Mouse (Mus musculus) forebrain, embryonic 11.5 days (tissue): ENCODE data around the gene Ahnak2. TPM values are rescaled to one million over a fixed set of nuclear protein-coding genes. Genes with fewer than 3 reads are reported as not detected.

Source experiments
- ATAC-seq: fragments of 200-750 bp; cut with Nextera tagmentation; replicated peaks from 2 replicates; pipeline ENCODE4 v1.8.0; 2017; ENCODE audit warnings: moderate TSS enrichment; ENCODE audit not compliant: low FRiP score
- DNase-seq: peaks from one replicate; pipeline ENCODE4 v3.0.0-alpha.2; 2017; ENCODE audit warnings: low spot score
- H3K27ac ChIP-seq: fragments of 300-500 bp; sonication (generic); 2 replicates; pipeline ENCODE4 v1.5.1; 2014; ENCODE audit warnings: low read depth, low read length
- H3K27me3 ChIP-seq: fragments of 300-500 bp; sonication (generic); 2 replicates; pipeline ENCODE4 v1.6.1; 2014; ENCODE audit warnings: mild to moderate bottlenecking, low read length, mixed read lengths; ENCODE audit not compliant: control insufficient read depth, insufficient read depth
- H3K36me3 ChIP-seq: fragments of 300-500 bp; sonication (generic); 2 replicates; pipeline ENCODE4 v1.6.1; 2014; ENCODE audit warnings: mild to moderate bottlenecking, low read length, moderate library complexity, mixed read lengths; ENCODE audit not compliant: control insufficient read depth, insufficient read depth
- H3K4me1 ChIP-seq: fragments of 300-500 bp; sonication (generic); replicated peaks from 2 replicates; pipeline ENCODE4 v1.6.1; 2014; ENCODE audit warnings: low read length, mixed read lengths; ENCODE audit not compliant: control insufficient read depth, insufficient read depth
- H3K4me2 ChIP-seq: fragments of 300-500 bp; sonication (generic); 2 replicates; pipeline ENCODE4 v1.6.1; 2014; ENCODE audit warnings: low read depth, mild to moderate bottlenecking, low read length, moderate library complexity, mixed read lengths; ENCODE audit not compliant: severe bottlenecking
- H3K4me3 ChIP-seq: fragments of 300-500 bp; sonication (generic); 2 replicates; pipeline ENCODE4 v1.5.1; 2014; ENCODE audit warnings: low read depth, low read length
- H3K9ac ChIP-seq: fragments of 300-500 bp; sonication (generic); 2 replicates; pipeline ENCODE4 v1.6.1; 2014; ENCODE audit warnings: low read length
- H3K9me3 ChIP-seq: fragments of 300-500 bp; sonication (generic); 2 replicates; pipeline ENCODE4 v1.6.1; 2016; ENCODE audit warnings: low read length, mixed read lengths; ENCODE audit not compliant: control insufficient read depth
- WGBS: fragments of 180-500 bp; shearing (Covaris S2); extraction: QIAGEN DNeasy Blood & Tissue Kit; methylation state at CpG from one replicate; pipeline ENCODE4 v1.1.7; 2014; 5-methylcytosine and 5-hydroxymethylcytosine counted together
- polyA plus RNA-seq: library from polyadenylated mRNA; unstranded; fragments of >200 nt; fragmentation: Nextera tagmentation; extraction: Ambion mirVana; gene quantifications from 2 replicates; pipeline ENCODE4 v1.2.1, GENCODE M21; 2014

Ahnak2 gene
- polyA plus RNA-seq, 1 experiment from 2014 or later: 0.08 TPM

DNA sequence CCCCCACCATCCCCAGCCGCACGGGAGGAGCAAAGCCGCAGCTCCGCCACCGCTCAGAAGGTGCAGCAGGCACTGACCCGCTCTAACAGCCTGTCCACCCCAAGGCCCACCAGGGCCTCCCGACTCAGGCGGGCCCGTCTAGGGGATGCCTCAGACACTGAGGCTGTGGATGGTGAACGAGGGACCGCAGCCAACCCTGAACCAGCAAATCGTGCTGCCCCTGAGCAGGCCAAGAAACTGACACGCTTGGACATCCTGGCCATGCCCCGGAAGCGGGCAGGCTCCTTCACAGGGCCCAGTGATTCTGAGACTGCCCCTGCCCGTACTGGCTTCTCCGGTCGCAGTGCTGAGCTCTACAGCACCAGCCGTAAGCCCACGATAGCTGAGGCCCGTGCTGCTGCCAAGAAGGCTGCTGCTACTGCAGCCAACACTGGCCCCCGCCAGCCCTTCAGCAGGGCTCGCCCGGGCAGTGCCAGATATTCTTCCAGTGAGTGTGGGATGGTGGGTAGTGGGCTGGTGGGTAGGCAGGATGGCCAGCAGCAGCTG, 63.4 kb downstream of the Ahnak2 start:
- H3K4me1 ChIP-seq: no peaks in the 10 kb centered on the region
- no peaks in the 10 kb centered on the region for H3K9me3 ChIP-seq
- H3K4me2 ChIP-seq: no peak overlapping the region
- peak; percentile 47 for DNase-seq
- no peaks in the 10 kb centered on the region for H3K27me3 ChIP-seq
- H3K9ac ChIP-seq: no peak overlapping the region
- 93% methylated on average over 24 of the region's 24 CpGs for WGBS
- no peak overlapping the region for H3K27ac ChIP-seq
- H3K36me3 ChIP-seq: no peaks in the 10 kb centered on the region
- no peak overlapping the region for H3K4me3 ChIP-seq
- ATAC-seq: no peak

DNA sequence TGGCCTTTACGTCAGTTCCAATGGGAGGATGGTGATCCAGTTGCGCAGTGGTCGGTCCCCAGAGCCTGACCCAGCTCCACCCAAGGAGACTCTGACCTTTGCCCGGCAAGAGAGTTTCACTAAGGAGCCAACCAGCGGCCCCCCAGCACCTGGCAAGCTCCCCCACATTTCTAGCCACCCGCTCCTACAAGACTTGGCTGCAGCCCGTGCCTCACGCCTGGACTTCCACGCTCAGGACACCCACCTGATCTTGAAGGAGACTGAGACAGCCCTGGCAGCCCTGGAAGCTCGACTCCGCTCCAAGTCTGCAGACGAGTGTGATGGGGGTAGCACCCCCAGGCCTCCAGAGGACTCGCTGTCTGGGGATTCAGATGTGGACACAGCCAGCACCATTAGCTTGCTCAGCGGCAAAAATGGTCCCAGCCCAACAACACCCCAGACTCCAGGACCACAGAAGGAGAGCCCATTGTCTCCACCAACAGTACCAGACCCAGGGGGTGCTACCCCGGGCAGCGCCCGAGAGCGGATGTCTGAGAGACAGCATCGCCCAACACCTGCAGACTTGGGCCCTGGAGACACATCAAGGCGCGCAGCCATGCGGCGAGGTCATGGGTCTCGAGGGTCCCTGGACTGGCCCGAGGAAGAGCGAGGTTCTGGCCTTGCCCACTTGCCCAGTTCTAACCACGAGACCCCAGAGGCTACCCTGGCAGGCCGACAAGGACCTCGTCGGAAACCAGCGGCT, 64.0 kb downstream of the Ahnak2 start:
- DNase-seq (peak; percentile 46), ATAC-seq (no peak)
- 91% methylated on average over 31 of the region's 31 CpGs for WGBS
- Histone ChIP-seq H3K4me3 (no peak overlapping the region), H3K9me3 (no peaks in the 10 kb centered on the region), H3K4me1 (no peaks in the 10 kb centered on the region), H3K9ac (no peak overlapping the region), H3K27ac (no peak overlapping the region), H3K27me3 (no peaks in the 10 kb centered on the region), H3K36me3 (no peaks in the 10 kb centered on the region), H3K4me2 (no peak overlapping the region)

DNA sequence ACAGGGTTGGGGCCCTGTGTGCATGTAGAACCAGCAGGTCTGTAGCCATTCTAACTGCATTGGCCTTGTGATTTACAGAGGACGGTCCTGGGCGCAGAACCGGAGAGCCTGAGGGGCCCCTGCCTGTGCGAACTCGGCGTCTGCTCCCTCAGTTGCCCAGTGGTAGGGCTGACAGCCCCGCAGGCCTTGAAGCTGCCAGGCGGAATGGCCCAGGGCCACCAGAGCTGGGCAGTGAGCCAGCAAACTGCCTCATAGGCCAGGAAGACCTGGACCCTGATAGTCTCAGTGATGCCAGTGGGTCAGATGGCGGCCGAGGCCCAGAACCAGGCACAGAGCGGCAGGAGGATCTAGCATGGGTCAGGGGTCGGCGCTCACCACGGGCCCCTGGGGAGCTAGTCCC, 64.7 kb downstream of the Ahnak2 start:
- H3K27me3 ChIP-seq: no peaks in the 10 kb centered on the region
- no peak overlapping the region for H3K9ac ChIP-seq
- no peak overlapping the region for H3K4me2 ChIP-seq
- no peak for ATAC-seq
- no peak overlapping the region for H3K27ac ChIP-seq
- 94% methylated on average over 14 of the region's 14 CpGs for WGBS
- no peaks in the 10 kb centered on the region for H3K36me3 ChIP-seq
- DNase-seq: no peak
- H3K4me1 ChIP-seq: no peaks in the 10 kb centered on the region
- H3K4me3 ChIP-seq: no peak overlapping the region
- H3K9me3 ChIP-seq: no peaks in the 10 kb centered on the region

DNA sequence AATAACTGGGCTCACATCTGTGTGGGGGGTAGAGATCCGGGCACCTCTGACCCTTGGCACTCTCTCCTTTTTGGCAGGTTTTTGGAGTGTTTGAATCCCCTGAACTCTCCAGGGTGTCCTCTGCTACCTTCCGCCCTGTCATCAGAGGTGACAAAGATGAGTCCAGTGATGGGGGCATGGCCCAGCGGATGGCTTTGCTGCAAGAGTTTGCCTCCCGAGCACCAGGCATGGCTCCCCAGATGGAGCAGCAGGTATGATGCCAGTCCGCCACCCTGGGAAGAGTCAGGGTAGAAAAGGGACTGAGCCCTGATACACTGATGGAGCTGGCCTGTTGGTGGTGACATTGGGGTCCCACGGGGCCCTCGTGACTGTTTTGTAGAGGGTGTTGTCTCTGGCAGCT, 65.4 kb downstream of the Ahnak2 start:
- no peaks in the 10 kb centered on the region for H3K9me3 ChIP-seq
- H3K4me1 ChIP-seq: no peaks in the 10 kb centered on the region
- no peaks in the 10 kb centered on the region for H3K36me3 ChIP-seq
- DNase-seq (no peak), ATAC-seq (no peak)
- H3K27ac ChIP-seq: no peak overlapping the region
- WGBS: 92% methylated on average over 7 of the region's 7 CpGs
- H3K27me3 ChIP-seq: no peaks in the 10 kb centered on the region
- H3K4me3 ChIP-seq: no peak overlapping the region
- no peak overlapping the region for H3K4me2 ChIP-seq
- no peak overlapping the region for H3K9ac ChIP-seq

DNA sequence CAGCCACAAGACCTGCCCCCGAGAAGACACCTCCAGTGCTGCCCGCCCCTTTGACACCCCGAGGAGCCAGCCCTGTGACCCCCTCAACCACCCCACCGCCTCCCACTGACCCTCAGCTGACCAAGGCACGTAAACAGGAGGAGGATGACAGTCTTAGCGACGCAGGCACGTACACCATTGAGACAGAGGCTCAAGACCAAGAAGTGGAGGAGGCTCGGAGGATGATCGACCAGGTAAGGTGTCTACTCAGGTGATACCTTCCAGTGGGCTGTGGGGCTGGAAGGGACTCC, 65.9 kb downstream of the Ahnak2 start:
- no peaks in the 10 kb centered on the region for H3K36me3 ChIP-seq
- 87% methylated on average over 10 of the region's 10 CpGs for WGBS
- H3K4me1 ChIP-seq: no peaks in the 10 kb centered on the region
- H3K27ac ChIP-seq: no peak overlapping the region
- no peak overlapping the region for H3K4me2 ChIP-seq
- no peak overlapping the region for H3K9ac ChIP-seq
- H3K4me3 ChIP-seq: no peak overlapping the region
- H3K9me3 ChIP-seq: no peaks in the 10 kb centered on the region
- H3K27me3 ChIP-seq: no peaks in the 10 kb centered on the region
- DNase-seq (no peak), ATAC-seq (no peak)

DNA sequence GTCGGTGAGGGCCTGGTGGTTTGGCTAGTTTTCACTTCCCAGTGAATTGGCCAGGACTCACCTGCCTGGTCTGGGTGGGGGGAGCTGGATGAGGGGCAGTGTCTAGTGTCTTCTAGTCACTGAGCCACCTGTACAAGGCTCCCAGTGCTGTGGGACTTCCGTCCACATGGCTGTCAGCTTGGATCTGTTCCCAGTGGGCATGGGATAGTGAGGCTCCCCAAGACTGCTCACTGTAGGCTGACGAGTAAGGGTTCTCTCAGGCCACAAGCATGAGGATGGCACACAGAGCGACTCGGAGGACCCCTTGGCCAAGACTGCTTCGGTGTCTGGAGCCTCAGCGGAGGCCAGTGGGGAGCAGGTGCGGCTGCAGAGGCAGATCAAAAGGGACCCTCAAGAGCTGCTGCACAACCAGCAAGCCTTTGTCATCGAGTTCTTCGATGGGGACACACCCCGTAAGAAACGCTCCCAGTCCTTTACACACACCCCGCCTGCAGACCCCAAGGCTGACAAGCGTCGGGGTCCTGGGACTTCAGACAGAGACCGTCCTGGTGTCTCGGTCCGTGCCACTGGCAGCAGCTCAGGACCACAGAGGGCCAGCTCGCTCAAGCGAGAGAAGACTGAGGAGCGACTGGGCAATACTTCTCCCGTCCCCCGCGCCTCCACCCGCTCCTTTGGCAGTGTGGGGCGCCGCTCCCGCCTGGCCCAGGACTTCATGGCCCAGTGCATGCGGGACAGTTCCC, 66.4 kb downstream of the Ahnak2 start:
- H3K27ac ChIP-seq: no peak overlapping the region
- H3K4me2 ChIP-seq: no peak overlapping the region
- no peaks in the 10 kb centered on the region for H3K4me1 ChIP-seq
- ATAC-seq (no peak), DNase-seq (no peak)
- H3K4me3 ChIP-seq: no peak overlapping the region
- no peak overlapping the region for H3K9ac ChIP-seq
- WGBS: 89% methylated on average over 29 of the region's 29 CpGs
- no peaks in the 10 kb centered on the region for H3K9me3 ChIP-seq
- H3K36me3 ChIP-seq: no peaks in the 10 kb centered on the region
- H3K27me3 ChIP-seq: no peaks in the 10 kb centered on the region

DNA sequence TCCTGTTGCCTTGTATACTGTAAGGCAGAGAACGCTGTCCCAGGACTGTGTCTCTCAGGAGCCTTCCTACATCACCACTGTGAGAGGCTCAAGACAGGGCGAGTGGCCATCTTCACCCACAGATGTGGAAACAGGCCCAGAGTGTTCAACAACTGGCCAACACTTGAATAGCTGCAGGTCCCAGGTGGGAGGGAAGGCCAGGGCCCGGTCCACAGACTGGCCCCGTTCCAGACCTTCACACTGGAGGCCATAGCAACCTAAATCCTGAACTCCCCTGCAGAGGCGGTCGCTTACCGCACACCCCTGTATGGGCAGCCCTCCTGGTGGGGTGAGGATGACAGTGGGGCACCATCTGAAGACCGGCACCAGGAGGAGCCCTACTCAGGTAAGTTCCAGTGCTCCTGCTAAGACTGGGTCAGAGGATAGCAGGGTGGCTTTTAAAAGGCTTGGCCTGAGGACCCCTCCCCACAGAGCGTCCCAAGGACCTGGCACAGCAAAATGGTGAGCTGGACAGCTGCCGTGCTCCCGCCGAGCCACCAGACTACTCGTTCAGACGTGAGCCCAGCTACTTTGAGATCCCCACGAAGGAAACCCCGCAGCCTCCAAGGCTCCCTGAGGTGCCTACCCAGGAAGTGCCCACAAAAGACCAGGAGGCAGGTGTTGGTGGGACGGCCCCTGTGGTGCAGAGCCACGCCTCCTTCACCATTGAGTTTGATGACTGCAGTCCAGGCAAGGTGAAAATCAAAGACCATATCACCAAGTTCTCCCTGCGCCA, 67.4 kb downstream of the Ahnak2 start:
- no peak overlapping the region for H3K9ac ChIP-seq
- no peaks in the 10 kb centered on the region for H3K4me1 ChIP-seq
- no peaks in the 10 kb centered on the region for H3K27me3 ChIP-seq
- no peak overlapping the region for H3K4me2 ChIP-seq
- no peak overlapping the region for H3K4me3 ChIP-seq
- DNase-seq: peak; percentile 37
- no peak overlapping the region for H3K27ac ChIP-seq
- H3K36me3 ChIP-seq: no peaks in the 10 kb centered on the region
- H3K9me3 ChIP-seq: no peaks in the 10 kb centered on the region
- ATAC-seq: no peak
- 89% methylated on average over 19 of the region's 19 CpGs for WGBS

DNA sequence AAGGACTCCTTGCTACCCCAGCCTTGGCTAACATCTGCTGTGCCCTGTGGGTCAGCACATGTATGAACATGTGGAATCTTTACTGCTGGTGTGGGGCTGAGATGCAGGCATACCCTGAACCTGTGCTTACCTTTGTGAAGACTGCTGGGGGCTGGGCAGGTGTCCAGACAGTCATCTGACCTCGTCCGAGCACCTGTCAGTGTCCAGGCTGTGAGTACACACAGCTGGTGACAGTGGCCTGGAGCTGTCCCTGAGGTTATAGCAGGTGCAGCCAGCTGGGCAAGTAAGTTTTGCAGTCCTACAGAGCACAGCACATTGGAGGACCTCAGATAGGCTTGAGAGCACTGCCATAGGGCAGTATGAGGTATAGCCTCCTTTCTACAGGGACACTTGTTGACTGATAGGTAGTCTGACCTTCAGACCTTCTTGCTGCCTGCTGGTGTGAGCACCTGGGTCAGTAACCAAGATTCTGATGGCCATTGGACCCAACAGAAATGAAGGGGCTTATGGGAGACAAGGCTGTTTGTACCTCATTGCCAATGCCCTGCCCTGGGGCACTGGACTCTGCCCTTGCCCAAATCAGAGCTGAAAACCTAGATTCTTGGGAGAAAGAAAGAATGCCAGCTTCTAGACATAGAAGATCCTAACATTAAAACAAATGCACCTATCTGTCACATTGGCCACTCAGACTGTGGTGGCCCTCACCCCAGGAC, 68.2 kb downstream of the Ahnak2 start:
- Histone ChIP-seq H3K4me1 (no peaks in the 10 kb centered on the region), H3K4me3 (no peak overlapping the region), H3K9me3 (no peaks in the 10 kb centered on the region), H3K27me3 (no peaks in the 10 kb centered on the region), H3K36me3 (no peaks in the 10 kb centered on the region), H3K4me2 (no peak overlapping the region), H3K27ac (no peak overlapping the region), H3K9ac (no peak overlapping the region)
- peak; percentile 18 for DNase-seq
- WGBS: 81% methylated on average over 2 of the region's 2 CpGs
- no peak for ATAC-seq
